Mouse (Mus musculus) myocyte (in vitro differentiated cells): ENCODE data around the gene Stk33. TPM values are rescaled to one million over a fixed set of nuclear protein-coding genes. Genes with fewer than 3 reads are reported as not detected.

Source experiments
- H3K27me3 ChIP-seq: one replicate; pipeline ENCODE4 v1.6.1; 2011; ENCODE audit not compliant: control insufficient read depth, insufficient read depth, insufficient read length
- H3K36me3 ChIP-seq: one replicate; pipeline ENCODE4 v1.6.1; 2011; ENCODE audit not compliant: control insufficient read depth, insufficient read depth
- H3K4me2 ChIP-seq: one replicate; pipeline ENCODE4 v1.6.1; 2011; ENCODE audit warnings: low read depth, control low read depth
- H3K4me3 ChIP-seq: one replicate; pipeline ENCODE4 v1.5.1; 2011; ENCODE audit warnings: mild to moderate bottlenecking, control low read depth, moderate library complexity
- H3K79me2 ChIP-seq: one replicate; pipeline ENCODE4 v1.6.1; 2011; ENCODE audit not compliant: control insufficient read depth, insufficient read depth
- H3ac ChIP-seq: one replicate; pipeline ENCODE4 v1.6.1; 2011; ENCODE audit not compliant: control insufficient read depth, insufficient read length
- CEBPB ChIP-seq: IDR thresholded peaks from 2 replicates; pipeline ENCODE4 v1.6.1; 2011; ENCODE audit warnings: mild to moderate bottlenecking, moderate library complexity; ENCODE audit not compliant: poor library complexity, insufficient read depth, severe bottlenecking
- E2F4 ChIP-seq: IDR thresholded peaks from one replicate; pipeline ENCODE4 v1.6.1; 2011; ENCODE audit warnings: mild to moderate bottlenecking, control low read depth, moderate library complexity; ENCODE audit not compliant: insufficient read depth
- MAX ChIP-seq: IDR thresholded peaks from one replicate; pipeline ENCODE4 v1.6.1; 2011; ENCODE audit warnings: low read depth, mild to moderate bottlenecking, control low read depth
- MYOD1 ChIP-seq, 3 experiments: IDR thresholded peaks; one replicate each; pipeline ENCODE4 v1.6.1; 2011; ENCODE audit warnings: control low read depth in 2 of 3, low read depth in 2 of 3, mild to moderate bottlenecking in 2 of 3, moderate library complexity in 1 of 3; ENCODE audit not compliant: insufficient read length in 2 of 3, control insufficient read depth in 1 of 3
- MYOG ChIP-seq, 3 experiments: IDR thresholded peaks; one replicate each; pipeline ENCODE4 v1.6.1; 2011; ENCODE audit warnings: control low read depth in 2 of 3, low read depth in 2 of 3, mild to moderate bottlenecking in 2 of 3; ENCODE audit not compliant: insufficient read length in 2 of 3, control insufficient read depth in 1 of 3, insufficient read depth in 1 of 3
- POLR2A ChIP-seq: IDR thresholded peaks from one replicate; pipeline ENCODE4 v1.6.1; 2011; ENCODE audit warnings: low read depth, mild to moderate bottlenecking, control low read depth, moderate library complexity; ENCODE audit not compliant: insufficient read length
- POLR2AphosphoS2 ChIP-seq: IDR thresholded peaks from one replicate; pipeline ENCODE4 v1.6.1; 2011; ENCODE audit warnings: low read depth, control low read depth; ENCODE audit not compliant: insufficient read length
- REST ChIP-seq: IDR thresholded peaks from one replicate; pipeline ENCODE4 v1.6.1; 2011; ENCODE audit warnings: mild to moderate bottlenecking, control low read depth, moderate library complexity; ENCODE audit not compliant: insufficient read depth, insufficient read length
- SRF ChIP-seq: IDR thresholded peaks from one replicate; pipeline ENCODE4 v1.6.1; 2011; ENCODE audit warnings: low read depth; ENCODE audit not compliant: control insufficient read depth, insufficient read length
- TCF12 ChIP-seq: IDR thresholded peaks from one replicate; pipeline ENCODE4 v1.6.1; 2011; ENCODE audit warnings: mild to moderate bottlenecking, control low read depth; ENCODE audit not compliant: poor library complexity, insufficient read depth, severe bottlenecking
- TCF3 ChIP-seq: IDR thresholded peaks from one replicate; pipeline ENCODE4 v1.6.1; 2011; ENCODE audit warnings: low read depth, control low read depth; ENCODE audit not compliant: insufficient read length
- USF1 ChIP-seq: IDR thresholded peaks from one replicate; pipeline ENCODE4 v1.6.1; 2011; ENCODE audit warnings: low read depth, mild to moderate bottlenecking, control low read depth, moderate library complexity
- polyA plus RNA-seq: library from polyadenylated mRNA; unstranded; fragments of >200 nt; fragmentation: generic; extraction: Trizol; gene quantifications from one replicate; pipeline ENCODE4 v1.2.1, GENCODE M21; 2012; ENCODE audit warnings: missing spikeins

Stk33 gene
- polyA plus RNA-seq, 1 experiment, result 0.04 TPM

- H3K36me3 ChIP-seq, result no peaks in the 10 kb centered on the region
- H3ac ChIP-seq, result no peak overlapping the region
- no peak overlapping the region for H3K4me3 ChIP-seq
- H3K27me3 ChIP-seq, result no peaks in the 10 kb centered on the region
- H3K4me2 ChIP-seq, result peak overlapping the region; percentile 41
- no peaks in the 10 kb centered on the region for H3K79me2 ChIP-seq
- no peak for TF ChIP-seq REST
- no peak for TF ChIP-seq USF1
- no peak for TF ChIP-seq CEBPB
- no peak for TF ChIP-seq MYOG (IDR thresholded peaks at IDR 0.05; ENCODE audit: control insufficient read depth in 1 of 3, insufficient read depth in 1 of 3, insufficient read length in 2 of 3, low read depth in 2 of 3)
- no peak for TF ChIP-seq SRF
- TF ChIP-seq MAX, result no peak
- TF ChIP-seq TCF3, result no peak
- no peak for TF ChIP-seq POLR2AphosphoS2
- TF ChIP-seq MYOD1 (IDR thresholded peaks at IDR 0.05; ENCODE audit: control insufficient read depth in 1 of 3, insufficient read length in 2 of 3, low read depth in 2 of 3), result no peak
- no peak for TF ChIP-seq E2F4
- TF ChIP-seq TCF12, result no peak
- TF ChIP-seq POLR2A, result no peak
Measured at GRCm38 (mm10) chr7:109468262-109468701, 29.4 kb upstream of the Stk33 start.

GRCm38 (mm10) chr7:109467591-109467990, 28.7 kb upstream of the Stk33 start:
- H3K36me3 ChIP-seq, result no peaks in the 10 kb centered on the region
- no peaks in the 10 kb centered on the region for H3K79me2 ChIP-seq
- no peak overlapping the region for H3K4me3 ChIP-seq
- H3ac ChIP-seq, result no peak overlapping the region
- peak overlapping the region; percentile 41 for H3K4me2 ChIP-seq
- TF ChIP-seq TCF12 (no peak), TCF3 (no peak), USF1 (no peak), POLR2A (no peak), MYOG (IDR thresholded peaks at IDR 0.05; ENCODE audit: control insufficient read depth in 1 of 3, insufficient read depth in 1 of 3, insufficient read length in 2 of 3, low read depth in 2 of 3) (no peak), CEBPB (no peak), SRF (no peak), MYOD1 (IDR thresholded peaks at IDR 0.05; ENCODE audit: control insufficient read depth in 1 of 3, insufficient read length in 2 of 3, low read depth in 2 of 3) (no peak), MAX (no peak), POLR2AphosphoS2 (no peak), E2F4 (no peak), REST (no peak)
- no peaks in the 10 kb centered on the region for H3K27me3 ChIP-seq

- Histone ChIP-seq H3K4me3 (no peak overlapping the region), H3ac (no peak overlapping the region), H3K27me3 (no peaks in the 10 kb centered on the region), H3K79me2 (no peaks in the 10 kb centered on the region), H3K4me2 (no peak overlapping the region), H3K36me3 (no peaks in the 10 kb centered on the region)
- no peak for TF ChIP-seq REST
- no peak for TF ChIP-seq MAX
- TF ChIP-seq CEBPB, result no peak
- no peak for TF ChIP-seq POLR2AphosphoS2
- TF ChIP-seq TCF12, result no peak
- TF ChIP-seq MYOD1 (IDR thresholded peaks at IDR 0.05; ENCODE audit: control insufficient read depth in 1 of 3, insufficient read length in 2 of 3, low read depth in 2 of 3), result peak in 2 of 3 experiments; percentile 60 to 87
- no peak for TF ChIP-seq E2F4
- no peak for TF ChIP-seq TCF3
- TF ChIP-seq SRF, result no peak
- TF ChIP-seq USF1, result no peak
- TF ChIP-seq MYOG (IDR thresholded peaks at IDR 0.05; ENCODE audit: control insufficient read depth in 1 of 3, insufficient read depth in 1 of 3, insufficient read length in 2 of 3, low read depth in 2 of 3), result peak in 2 of 3 experiments; percentile 36 to 59
Measured at GRCm38 (mm10) chr7:109460698-109461097, 21.8 kb upstream of the Stk33 start.

- Histone ChIP-seq H3K27me3 (no peaks in the 10 kb centered on the region), H3K36me3 (no peaks in the 10 kb centered on the region), H3ac (no peak overlapping the region), H3K79me2 (no peaks in the 10 kb centered on the region), H3K4me3 (no peak overlapping the region), H3K4me2 (no peak overlapping the region)
- no peak for TF ChIP-seq POLR2A
- TF ChIP-seq TCF3, result no peak
- TF ChIP-seq MAX, result no peak
- no peak for TF ChIP-seq E2F4
- no peak for TF ChIP-seq CEBPB
- no peak for TF ChIP-seq USF1
- no peak for TF ChIP-seq SRF
- TF ChIP-seq POLR2AphosphoS2, result no peak
Measured at GRCm38 (mm10) chr7:109456563-109456962, 17.7 kb upstream of the Stk33 start.

- Histone ChIP-seq H3K4me2 (no peak overlapping the region), H3K79me2 (no peaks in the 10 kb centered on the region), H3K4me3 (no peak overlapping the region), H3ac (no peak overlapping the region), H3K27me3 (no peaks in the 10 kb centered on the region), H3K36me3 (no peaks in the 10 kb centered on the region)
- TF ChIP-seq MAX (no peak), SRF (no peak), USF1 (no peak), POLR2AphosphoS2 (no peak), TCF3 (no peak), MYOG (IDR thresholded peaks at IDR 0.05; ENCODE audit: control insufficient read depth in 1 of 3, insufficient read depth in 1 of 3, insufficient read length in 2 of 3, low read depth in 2 of 3) (no peak), MYOD1 (IDR thresholded peaks at IDR 0.05; ENCODE audit: control insufficient read depth in 1 of 3, insufficient read length in 2 of 3, low read depth in 2 of 3) (no peak), E2F4 (no peak), REST (no peak), TCF12 (no peak), CEBPB (no peak), POLR2A (no peak)
Measured at GRCm38 (mm10) chr7:109455748-109456147, 16.9 kb upstream of the Stk33 start.
